Mouse (Mus musculus) kidney, embryonic 15.5 days (tissue): Measurements from ENCODE around the gene Rsrp1. TPM values are rescaled to one million over a fixed set of nuclear protein-coding genes. Genes with fewer than 3 reads are reported as not detected.
"Not testable (repeated sequence)": the region's sequence is repeated elsewhere in the genome, so short reads cannot be mapped to it uniquely, and the experiment has no call there.

Source experiments
- ATAC-seq: fragments of 200-750 bp; cut with Nextera tagmentation; replicated peaks from 2 replicates; pipeline ENCODE4 v1.8.0; 2017; ENCODE audit warnings: moderate TSS enrichment; ENCODE audit not compliant: low FRiP score
- H3K27ac ChIP-seq: fragments of 300-500 bp; sonication (generic); 2 replicates; pipeline ENCODE4 v1.5.1; 2015; ENCODE audit warnings: mild to moderate bottlenecking, inconsistent platforms
- H3K27me3 ChIP-seq: fragments of 300-500 bp; sonication (generic); 2 replicates; pipeline ENCODE4 v1.6.1; 2015; ENCODE audit warnings: inconsistent platforms
- H3K36me3 ChIP-seq: fragments of 300-500 bp; sonication (generic); 2 replicates; pipeline ENCODE4 v1.6.1; 2015; ENCODE audit warnings: inconsistent platforms
- H3K4me1 ChIP-seq: fragments of 300-500 bp; sonication (generic); 2 replicates; pipeline ENCODE4 v1.6.1; 2015; ENCODE audit warnings: inconsistent platforms
- H3K4me2 ChIP-seq: fragments of 300-500 bp; sonication (generic); 2 replicates; pipeline ENCODE4 v1.6.1; 2015; ENCODE audit warnings: moderate library complexity, mild to moderate bottlenecking, inconsistent platforms
- H3K4me3 ChIP-seq: fragments of 300-500 bp; sonication (generic); replicated peaks from 2 replicates; pipeline ENCODE4 v1.5.1; 2015; ENCODE audit warnings: mild to moderate bottlenecking, inconsistent platforms
- H3K9ac ChIP-seq: fragments of 300-500 bp; sonication (generic); 2 replicates; pipeline ENCODE4 v1.6.1; 2015; ENCODE audit warnings: mild to moderate bottlenecking, inconsistent platforms
- H3K9me3 ChIP-seq: fragments of 300-500 bp; sonication (generic); replicated peaks from 2 replicates; pipeline ENCODE4 v1.6.1; 2016; ENCODE audit warnings: inconsistent platforms
- WGBS: fragments of 180-500 bp; shearing (Covaris S2); methylation state at CpG from one replicate; pipeline ENCODE4 v1.1.7; 2015; ENCODE audit warnings: mixed read lengths; 5-methylcytosine and 5-hydroxymethylcytosine counted together
- polyA plus RNA-seq: library from polyadenylated mRNA; unstranded; fragments of >200 nt; fragmentation: Nextera tagmentation; extraction: Ambion mirVana; gene quantifications from 2 replicates; pipeline ENCODE4 v1.2.1, GENCODE M21; 2015

Rsrp1 gene
- polyA plus RNA-seq = 404 and 429 TPM in 2 replicates

GRCm38 (mm10) chr4:134923258-134924018, at the start of gene Rsrp1:
TSS of gene Rsrp1 (plus strand) at chr4:134923592.
- ATAC-seq = peak; percentile 97
- WGBS = under 1% methylated on average over 64 of the region's 64 CpGs
- Histone ChIP-seq H3K4me2 (peak within 1 kb of the TSS; percentile 75), H3K4me1 (peaks cover 24% of the 10 kb centered on the region), H3K4me3 (peak within 1 kb of the TSS; percentile 79), H3K27ac (peak within 1 kb of the TSS; percentile 97), H3K27me3 (no peaks in the 10 kb centered on the region), H3K36me3 (peaks cover 35% of the 10 kb centered on the region), H3K9ac (peak within 1 kb of the TSS; percentile 90), H3K9me3 (no peaks in the 10 kb centered on the region)

- no peak for ATAC-seq
- H3K9me3 ChIP-seq = no peaks in the 10 kb centered on the region
- no peak overlapping the region for H3K4me3 ChIP-seq
- H3K4me1 ChIP-seq = peaks cover 12% of the 10 kb centered on the region
- H3K9ac ChIP-seq = no peak overlapping the region
- WGBS = 75% methylated on average over 9 of the region's 9 CpGs
- H3K4me2 ChIP-seq = no peak overlapping the region
- no peaks in the 10 kb centered on the region for H3K27me3 ChIP-seq
- H3K27ac ChIP-seq = no peak overlapping the region
- no peaks in the 10 kb centered on the region for H3K36me3 ChIP-seq
Observed at GRCm38 (mm10) chr4:134876171-134876570, 47.2 kb upstream of the Rsrp1 start.

GRCm38 (mm10) chr4:134879410-134879981, 43.9 kb upstream of the Rsrp1 start:
- Histone ChIP-seq H3K4me1 (peaks cover 12% of the 10 kb centered on the region), H3K4me2 (peak overlapping the region; percentile 73), H3K36me3 (no peaks in the 10 kb centered on the region), H3K4me3 (peak overlapping the region; percentile 40), H3K9ac (0 out of 2 replicates have a peak overlapping the region, but pooled peaks have one; percentile 19), H3K27ac (no peak overlapping the region), H3K9me3 (no peaks in the 10 kb centered on the region), H3K27me3 (no peaks in the 10 kb centered on the region)
- WGBS = 3% methylated on average over 17 of the region's 17 CpGs
- ATAC-seq = peak; percentile 38; the same call in 1 of the 2 replicates

- no peak for ATAC-seq
Observed at GRCm38 (mm10) chr4:134880041-134880440, 43.4 kb upstream of the Rsrp1 start.

GRCm38 (mm10) chr4:134883266-134883665, 40.1 kb upstream of the Rsrp1 start:
- Histone ChIP-seq H3K9me3 (no peaks in the 10 kb centered on the region), H3K36me3 (no peaks in the 10 kb centered on the region), H3K4me3 (no peak overlapping the region), H3K27ac (no peak overlapping the region), H3K4me1 (peaks cover 12% of the 10 kb centered on the region), H3K27me3 (no peaks in the 10 kb centered on the region), H3K9ac (no peak overlapping the region), H3K4me2 (no peak overlapping the region)
- WGBS = 37% methylated on average over 7 of the region's 7 CpGs
- ATAC-seq = no peak

More at GRCm38 (mm10) chr4:134880041-134880440, 43.4 kb upstream of the Rsrp1 start:
- no peaks in the 10 kb centered on the region for H3K27me3 ChIP-seq
- H3K4me3 ChIP-seq = peak overlapping the region; percentile 40
- WGBS = 43% methylated on average over 6 of the region's 6 CpGs
- H3K4me2 ChIP-seq = peak overlapping the region; percentile 73
- H3K9ac ChIP-seq = 0 out of 2 replicates have a peak overlapping the region, but pooled peaks have one; percentile 19
- no peaks in the 10 kb centered on the region for H3K9me3 ChIP-seq
- no peaks in the 10 kb centered on the region for H3K36me3 ChIP-seq
- H3K4me1 ChIP-seq = peaks cover 12% of the 10 kb centered on the region
- no peak overlapping the region for H3K27ac ChIP-seq

GRCm38 (mm10) chr4:134883808-134884207, 39.6 kb upstream of the Rsrp1 start:
- 89% methylated on average over 10 of the region's 10 CpGs for WGBS
- peaks cover 12% of the 10 kb centered on the region for H3K4me1 ChIP-seq
- no peak overlapping the region for H3K4me3 ChIP-seq
- no peak overlapping the region for H3K4me2 ChIP-seq
- no peaks in the 10 kb centered on the region for H3K36me3 ChIP-seq
- H3K27me3 ChIP-seq = no peaks in the 10 kb centered on the region
- H3K27ac ChIP-seq = no peak overlapping the region
- no peak for ATAC-seq
- H3K9ac ChIP-seq = no peak overlapping the region
- no peaks in the 10 kb centered on the region for H3K9me3 ChIP-seq

- Histone ChIP-seq H3K36me3 (no peaks in the 10 kb centered on the region), H3K4me3 (no peak overlapping the region), H3K4me1 (peaks cover 6% of the 10 kb centered on the region), H3K4me2 (no peak overlapping the region), H3K9ac (no peak overlapping the region), H3K9me3 (no peaks in the 10 kb centered on the region), H3K27ac (no peak overlapping the region), H3K27me3 (no peaks in the 10 kb centered on the region)
- WGBS = 88% methylated on average over 4 of the region's 4 CpGs
- no peak for ATAC-seq
Observed at GRCm38 (mm10) chr4:134884364-134884763, 39.0 kb upstream of the Rsrp1 start.

- no peak overlapping the region for H3K27ac ChIP-seq
- no peaks in the 10 kb centered on the region for H3K4me1 ChIP-seq
- H3K4me2 ChIP-seq = no peak overlapping the region
- H3K9me3 ChIP-seq = no peaks in the 10 kb centered on the region
- no peak overlapping the region for H3K9ac ChIP-seq
- 77% methylated on average over 6 of the region's 6 CpGs for WGBS
- H3K36me3 ChIP-seq = peaks cover 21% of the 10 kb centered on the region
- no peak overlapping the region for H3K4me3 ChIP-seq
- no peak for ATAC-seq
- no peaks in the 10 kb centered on the region for H3K27me3 ChIP-seq
Observed at GRCm38 (mm10) chr4:134892096-134892495, 31.3 kb upstream of the Rsrp1 start.

- no peak for ATAC-seq
- no peaks in the 10 kb centered on the region for H3K4me1 ChIP-seq
- WGBS = 87% methylated on average over 6 of the region's 6 CpGs
Observed at GRCm38 (mm10) chr4:134897256-134897655, 26.1 kb upstream of the Rsrp1 start.

GRCm38 (mm10) chr4:134901126-134901525, 22.3 kb upstream of the Rsrp1 start:
- Histone ChIP-seq H3K36me3 (peaks cover 100% of the 10 kb centered on the region), H3K9ac (no peak overlapping the region), H3K4me1 (no peaks in the 10 kb centered on the region), H3K9me3 (no peaks in the 10 kb centered on the region), H3K27me3 (no peaks in the 10 kb centered on the region), H3K4me2 (no peak overlapping the region), H3K4me3 (no peak overlapping the region), H3K27ac (no peak overlapping the region)
- ATAC-seq = no peak
- 95% methylated on average over 8 of the region's 8 CpGs for WGBS

More at GRCm38 (mm10) chr4:134897256-134897655, 26.1 kb upstream of the Rsrp1 start:
- H3K9me3 ChIP-seq = no peaks in the 10 kb centered on the region
- no peaks in the 10 kb centered on the region for H3K27me3 ChIP-seq
- no peak overlapping the region for H3K4me3 ChIP-seq
- no peak overlapping the region for H3K4me2 ChIP-seq
- H3K27ac ChIP-seq = no peak overlapping the region
- peaks cover 73% of the 10 kb centered on the region for H3K36me3 ChIP-seq
- no peak overlapping the region for H3K9ac ChIP-seq

- Histone ChIP-seq H3K9me3 (no peaks in the 10 kb centered on the region), H3K4me2 (no peak overlapping the region), H3K4me3 (no peak overlapping the region), H3K9ac (no peak overlapping the region), H3K27me3 (no peaks in the 10 kb centered on the region), H3K36me3 (peaks cover 100% of the 10 kb centered on the region), H3K4me1 (no peaks in the 10 kb centered on the region), H3K27ac (no peak overlapping the region)
- ATAC-seq = no peak
- WGBS = 67% methylated on average over 7 of the region's 7 CpGs
Observed at GRCm38 (mm10) chr4:134903046-134903445, 20.3 kb upstream of the Rsrp1 start.

- WGBS = 93% methylated on average over 7 of the region's 8 CpGs
- not testable (repeated sequence) for H3K9me3 ChIP-seq, H3K4me3 ChIP-seq, H3K9ac ChIP-seq, H3K4me2 ChIP-seq, H3K27me3 ChIP-seq, ATAC-seq, H3K27ac ChIP-seq
- peaks cover 62% of the 10 kb centered on the region for H3K36me3 ChIP-seq
- peaks cover 17% of the 10 kb centered on the region for H3K4me1 ChIP-seq
Observed at GRCm38 (mm10) chr4:134911406-134911805, 12.0 kb upstream of the Rsrp1 start.
